Mouse (Mus musculus): ENCODE data around the gene Cit.

DNA sequence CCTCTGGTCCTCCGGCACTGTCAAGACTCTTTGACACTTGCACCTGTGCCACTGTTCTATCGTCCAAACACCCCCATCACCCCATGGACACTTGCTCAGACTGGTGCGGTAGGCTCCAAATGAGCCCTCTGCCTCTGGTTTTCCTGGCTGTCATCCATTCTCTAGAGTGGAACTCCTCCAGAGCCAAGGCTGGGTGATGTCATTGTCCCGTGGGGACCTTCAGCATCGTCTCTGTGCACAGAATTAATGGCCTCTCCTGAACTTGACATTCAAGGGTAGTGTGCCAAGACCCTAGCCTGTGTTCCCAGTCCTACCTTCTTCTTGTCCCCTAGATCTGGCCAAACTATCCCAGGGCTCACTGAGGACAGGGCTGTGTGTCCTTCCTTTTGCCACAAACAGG, 70.4 kb downstream of the Cit start:
- TF ChIP-seq CTCF (IDR thresholded peaks at IDR 0.05; ENCODE audit: low read depth, low read length) (no peak), POLR2A (IDR thresholded peaks at IDR 0.05; ENCODE audit: borderline replicate concordance, low read depth, low read length) (no peak)
